Mouse (Mus musculus) MEL (cell line): ENCODE results near the gene Dlgap1. TPM values are rescaled to one million over a fixed set of nuclear protein-coding genes. Genes with fewer than 3 reads are reported as not detected.
"Not testable (repeated sequence)": the region's sequence is repeated elsewhere in the genome, so short reads cannot be mapped to it uniquely, and the experiment has no call there.

ENCODE experiments used
- DNase-seq: peaks from one replicate; pipeline ENCODE4 v3.0.0; 2011; ENCODE audit warnings: low read depth, low spot score
- H3K27ac ChIP-seq: 2 replicates; pipeline ENCODE4 v1.5.1; 2012; ENCODE audit warnings: low read depth, mild to moderate bottlenecking, control low read depth, low read length, moderate library complexity; ENCODE audit not compliant: control insufficient read depth
- H3K27me3 ChIP-seq, 2 experiments: fragments of 150-350 bp in 1 of 2; sonication (generic) in 1 of 2; 2 replicates each; pipeline ENCODE4 v1.6.1; 2012; ENCODE audit warnings: low read length in 2 of 2, mild to moderate bottlenecking in 2 of 2, improper control_type of control experiment in 1 of 2, moderate library complexity in 1 of 2; ENCODE audit not compliant: insufficient read depth in 2 of 2, control insufficient read depth in 1 of 2
- H3K36me3 ChIP-seq, 2 experiments: 2 replicates each; pipeline ENCODE4 v1.6.1; 2012 to 2014; ENCODE audit warnings: low read length in 2 of 2, improper control_type of control experiment in 1 of 2, inconsistent platforms in 1 of 2, mild to moderate bottlenecking in 1 of 2; ENCODE audit not compliant: insufficient read depth in 2 of 2, control insufficient read depth in 1 of 2
- H3K4me1 ChIP-seq, 2 experiments: fragments of 150-350 bp in 1 of 2; sonication (generic) in 1 of 2; 2 replicates each; pipeline ENCODE4 v1.6.1; 2012; ENCODE audit warnings: low read length in 2 of 2, improper control_type of control experiment in 1 of 2, mild to moderate bottlenecking in 1 of 2; ENCODE audit not compliant: insufficient read depth in 2 of 2, control insufficient read depth in 1 of 2
- H3K4me3 ChIP-seq, 2 experiments: fragments of 150-350 bp in 1 of 2; sonication (generic) in 1 of 2; 2 replicates each; pipeline ENCODE4 v1.5.1; 2012; ENCODE audit warnings: low read depth in 2 of 2, low read length in 2 of 2, mild to moderate bottlenecking in 2 of 2, moderate library complexity in 2 of 2, control low read depth in 1 of 2, improper control_type of control experiment in 1 of 2; ENCODE audit not compliant: control insufficient read depth in 1 of 2, insufficient read depth in 1 of 2
- H3K79me2 ChIP-seq: 2 replicates; pipeline ENCODE4 v1.6.1; 2012; ENCODE audit warnings: mild to moderate bottlenecking, low read length, moderate library complexity; ENCODE audit not compliant: control insufficient read depth, poor library complexity, insufficient read depth
- H3K9ac ChIP-seq: 2 replicates; pipeline ENCODE4 v1.6.1; 2012; ENCODE audit warnings: low read depth, mild to moderate bottlenecking, control low read depth, low read length, moderate library complexity; ENCODE audit not compliant: control insufficient read depth, poor library complexity, severe bottlenecking
- H3K9me3 ChIP-seq: fragments of 150-350 bp; sonication (generic); replicated peaks from 2 replicates; pipeline ENCODE4 v1.6.1; 2012; ENCODE audit warnings: mild to moderate bottlenecking, low read length, improper control_type of control experiment, moderate library complexity; ENCODE audit not compliant: insufficient read depth
- BHLHE40 ChIP-seq: IDR thresholded peaks from 2 replicates; pipeline ENCODE4 v1.6.1; 2012; ENCODE audit warnings: low read depth, mild to moderate bottlenecking, inconsistent platforms, low read length, improper control_type of control experiment, borderline replicate concordance
- E2F4 ChIP-seq: IDR thresholded peaks from 2 replicates; pipeline ENCODE4 v1.6.1; 2011; ENCODE audit warnings: low read depth, low read length, improper control_type of control experiment, borderline replicate concordance
- EP300 ChIP-seq, 2 experiments: IDR thresholded peaks; 2 replicates each; pipeline ENCODE4 v1.6.1; 2011; ENCODE audit warnings: improper control_type of control experiment in 2 of 2, low read length in 2 of 2, low read depth in 1 of 2, mild to moderate bottlenecking in 1 of 2
- GATA1 ChIP-seq: IDR thresholded peaks from 2 replicates; pipeline ENCODE4 v1.6.1; 2011; ENCODE audit warnings: low read depth, low read length, improper control_type of control experiment
- MAZ ChIP-seq: IDR thresholded peaks from 2 replicates; pipeline ENCODE4 v1.6.1; 2012; ENCODE audit warnings: low read depth, mild to moderate bottlenecking, inconsistent platforms, low read length, improper control_type of control experiment
- MYC ChIP-seq: IDR thresholded peaks from 2 replicates; pipeline ENCODE4 v1.6.1; 2011; ENCODE audit warnings: low read depth, mild to moderate bottlenecking, low read length, improper control_type of control experiment, moderate library complexity
- NELFE ChIP-seq: IDR thresholded peaks from 2 replicates; pipeline ENCODE4 v1.6.1; 2011; ENCODE audit warnings: low read depth, low read length, improper control_type of control experiment
- POLR2A ChIP-seq, 2 experiments: IDR thresholded peaks; 2 replicates each; pipeline ENCODE4 v1.6.1; 2011 to 2012; ENCODE audit warnings: low read length in 2 of 2, mild to moderate bottlenecking in 2 of 2, control low read depth in 1 of 2, improper control_type of control experiment in 1 of 2, low read depth in 1 of 2, moderate library complexity in 1 of 2; ENCODE audit not compliant: control insufficient read depth in 1 of 2, insufficient read depth in 1 of 2, poor library complexity in 1 of 2
- TBP ChIP-seq: IDR thresholded peaks from 2 replicates; pipeline ENCODE4 v1.8.0; 2011; ENCODE audit warnings: low read depth, low read length, improper control_type of control experiment
- ZKSCAN1 ChIP-seq: IDR thresholded peaks from 2 replicates; pipeline ENCODE4 v1.6.1; 2012; ENCODE audit warnings: low read depth, mild to moderate bottlenecking, inconsistent platforms, low read length, improper control_type of control experiment, moderate library complexity
- ZNF384 ChIP-seq: IDR thresholded peaks from 2 replicates; pipeline ENCODE4 v1.6.1; 2012; ENCODE audit warnings: low read depth, mild to moderate bottlenecking, inconsistent platforms, low read length, improper control_type of control experiment
- polyA plus RNA-seq, 2 experiments: library from polyadenylated mRNA; stranded (reverse) in 1 of 2; unstranded in 1 of 2; fragments of >175 nt in 1 of 2; fragments of >200 nt in 1 of 2; gene quantifications; 2 replicates each; pipeline versions ENCODE4 v1.2.1 to v1.2.4; 2012; ENCODE audit warnings: low replicate concordance in 2 of 2, low read depth in 1 of 2; ENCODE audit not compliant: insufficient read length in 2 of 2, insufficient read depth in 1 of 2, missing spikeins in 1 of 2
- total RNA-seq: library from RNA; depleted of rRNA; stranded (reverse); fragments of 300-350 nt; gene quantifications from 2 replicates; pipeline ENCODE4 v1.2.3, GENCODE M21; 2012

The Dlgap1 gene
- total and polyA plus RNA-seq, 3 experiments = 0.06 TPM; not detected in 2

- no peak for TF ChIP-seq BHLHE40
- TF ChIP-seq ZKSCAN1 = no peak
- TF ChIP-seq E2F4 = no peak
- no peak for TF ChIP-seq POLR2A (IDR thresholded peaks at IDR 0.05; ENCODE audit: control insufficient read depth in 1 of 2, insufficient read depth in 1 of 2, low read depth in 1 of 2, low read length in 2 of 2, poor library complexity in 1 of 2)
- TF ChIP-seq MAZ = no peak
- TF ChIP-seq MYC = no peak
- TF ChIP-seq NELFE = no peak
- no peak for TF ChIP-seq EP300 (IDR thresholded peaks at IDR 0.05; ENCODE audit: low read depth in 1 of 2, low read length in 2 of 2)
- no peak for TF ChIP-seq GATA1
- no peak for TF ChIP-seq ZNF384
- no peaks in the 10 kb centered on the region for H3K9me3 ChIP-seq
- no peaks in the 10 kb centered on the region for H3K79me2 ChIP-seq
- H3K9ac ChIP-seq = no peak overlapping the region
- H3K4me1 ChIP-seq = no peaks in the 10 kb centered on the region
- H3K27ac ChIP-seq = no peak overlapping the region
- no peak overlapping the region for H3K4me3 ChIP-seq
- no peaks in the 10 kb centered on the region for H3K36me3 ChIP-seq
- no peak for DNase-seq
- no peaks in the 10 kb centered on the region; a peak in 1 of 4 replicates for H3K27me3 ChIP-seq
Observed at GRCm38 (mm10) chr17:70586735-70587425, 618.0 kb downstream of the Dlgap1 start.

GRCm38 (mm10) chr17:70587975-70588630, 619.2 kb downstream of the Dlgap1 start:
- not testable (repeated sequence) for H3K9ac ChIP-seq, H3K4me3 ChIP-seq, H3K4me1 ChIP-seq, H3K36me3 ChIP-seq, H3K27ac ChIP-seq, H3K9me3 ChIP-seq, DNase-seq, H3K27me3 ChIP-seq, H3K79me2 ChIP-seq

DNA sequence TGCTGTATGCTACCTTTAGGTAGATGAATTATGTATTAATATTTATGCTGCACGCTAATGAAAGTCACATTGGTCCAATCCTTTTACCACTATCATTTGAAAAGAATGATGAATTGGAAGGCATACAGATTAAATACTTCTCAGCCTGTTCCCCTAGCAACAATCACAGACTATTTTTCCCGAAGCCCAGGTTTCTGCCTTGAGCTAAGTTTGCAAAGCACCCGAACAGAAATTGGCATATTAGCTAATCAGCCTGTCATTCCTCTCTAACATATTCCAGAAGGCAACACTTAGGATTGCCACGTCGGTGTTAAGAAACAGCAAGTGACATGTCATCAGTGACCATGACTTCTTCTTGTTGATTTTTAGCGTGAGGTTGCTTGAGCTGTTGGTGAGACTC, 619.8 kb downstream of the Dlgap1 start:
- H3K36me3 ChIP-seq = no peaks in the 10 kb centered on the region
- H3K4me3 ChIP-seq = no peak overlapping the region
- H3K27me3 ChIP-seq = no peaks in the 10 kb centered on the region
- H3K79me2 ChIP-seq = no peaks in the 10 kb centered on the region
- TF ChIP-seq TBP = no peak
- no peak for TF ChIP-seq E2F4
- TF ChIP-seq POLR2A (IDR thresholded peaks at IDR 0.05; ENCODE audit: control insufficient read depth in 1 of 2, insufficient read depth in 1 of 2, low read depth in 1 of 2, low read length in 2 of 2, poor library complexity in 1 of 2) = no peak
- TF ChIP-seq, all 39 proteins: peak for 0
- no peak for DNase-seq
- no peak overlapping the region for H3K27ac ChIP-seq
- H3K9me3 ChIP-seq = no peaks in the 10 kb centered on the region
- H3K4me1 ChIP-seq = no peaks in the 10 kb centered on the region
- H3K9ac ChIP-seq = no peak overlapping the region
